Mouse (Mus musculus) kidney, adult 2 months (tissue): ENCODE measurements around the gene Mrpl28.

ENCODE experiments used
- CTCF ChIP-seq: fragments of 200-500 bp; conservative IDR thresholded peaks from 2 replicates; pipeline ENCODE4 v1.5.1; 2011; ENCODE audit warnings: low read depth, mild to moderate bottlenecking, control low read depth, low read length, moderate library complexity, mixed read lengths; ENCODE audit not compliant: insufficient read depth, insufficient read length
- POLR2A ChIP-seq: fragments of 200-500 bp; IDR thresholded peaks from one replicate; pipeline ENCODE4 v1.6.1; 2011; ENCODE audit warnings: low read depth, low read length, control low read depth

DNA sequence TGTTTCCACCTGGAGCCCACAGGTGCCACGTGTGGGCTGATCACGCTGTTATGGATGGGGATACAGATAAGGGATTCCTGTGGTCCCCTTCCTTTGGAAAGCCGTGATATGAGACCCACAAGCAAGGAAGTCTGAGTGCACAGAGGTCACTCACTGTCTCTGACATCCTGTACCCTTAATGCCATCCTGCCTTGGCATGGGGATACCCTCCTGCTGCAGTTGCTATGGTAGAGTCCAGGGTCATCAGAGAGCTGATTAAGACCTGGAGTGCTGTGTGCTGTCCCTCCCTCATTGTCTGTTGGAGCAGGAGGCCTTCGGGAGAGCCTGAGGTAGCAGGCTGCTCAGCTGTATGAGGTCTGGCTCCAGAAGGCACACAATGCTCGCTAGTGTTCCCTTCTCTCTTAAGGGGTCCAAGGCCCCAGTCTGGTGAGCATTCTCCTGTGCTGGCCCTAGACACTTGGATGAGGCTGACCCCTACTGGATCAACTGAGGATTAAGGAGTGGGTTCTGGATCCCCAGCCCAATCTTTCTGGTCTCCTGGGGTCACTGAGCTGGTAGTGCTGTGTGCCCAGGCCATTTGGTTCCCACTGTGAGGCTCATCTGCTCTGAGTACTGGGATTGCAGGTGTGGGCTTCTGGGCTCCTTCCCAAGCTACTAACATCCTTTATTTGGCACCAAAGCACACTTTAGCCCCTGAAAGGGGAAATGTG, 714 bp upstream of the Mrpl28 start:
- TF ChIP-seq CTCF: no peak
- no peak for TF ChIP-seq POLR2A
